Mouse (Mus musculus) ES-Bruce4 (cell line): ENCODE results near the gene Rbbp8nl.

ENCODE experiments used
- CTCF ChIP-seq: IDR thresholded peaks from one replicate; pipeline ENCODE4 v1.8.1; 2011; ENCODE audit warnings: low read depth, low read length
- EP300 ChIP-seq: IDR thresholded peaks from 2 replicates; pipeline ENCODE4 v1.6.1; 2011; ENCODE audit warnings: low read depth, low read length; ENCODE audit not compliant: insufficient read depth
- POLR2A ChIP-seq: IDR thresholded peaks from one replicate; pipeline ENCODE4 v1.8.1; 2011; ENCODE audit warnings: low read length; ENCODE audit not compliant: insufficient read depth

GRCm38 (mm10) chr2:180255701-180256100 lies 34.0 kb downstream of the Rbbp8nl start:
- TF ChIP-seq POLR2A (no peak), CTCF (no peak), EP300 (no peak)
